Mouse (Mus musculus): ENCODE measurements around the gene Slc38a9. TPM values are rescaled to one million over a fixed set of nuclear protein-coding genes. Genes with fewer than 3 reads are reported as not detected.

Slc38a9 gene
- polyA plus RNA-seq (2015; fragmentation: Nextera tagmentation; extraction: Ambion mirVana): 14.9 and 26.4 TPM in 2 replicates

GRCm38 (mm10) chr13:112660574-112661381 lies at the start of gene Slc38a9:
Gene Slc38a9, plus strand, starts transcription at chr13:112660751.

GRCm38 (mm10) chr13:112652205-112652604 lies 8.3 kb upstream of the Slc38a9 start, which contains the start of gene Ddx4:
Gene Ddx4, minus strand, starts transcription at chr13:112652475.

Other genes with a start within 250 kb of the Slc38a9 start
- 45.5 and 55.2 TPM in 2 replicates for gene Il6st, start 196.7 kb upstream of the Slc38a9 start, polyA plus RNA-seq (2015; fragmentation: Nextera tagmentation; extraction: Ambion mirVana)
- gene Il31ra, start 66.4 kb upstream of the Slc38a9 start, polyA plus RNA-seq (2015; fragmentation: Nextera tagmentation; extraction: Ambion mirVana): 0.39 and 0.62 TPM in 2 replicates
- gene Ddx4, start 8.3 kb upstream of the Slc38a9 start, polyA plus RNA-seq (2015; fragmentation: Nextera tagmentation; extraction: Ambion mirVana): 0.63 and 0.85 TPM in 2 replicates
- 253 and 443 TPM in 2 replicates for gene Plpp1, start 140.0 kb downstream of the Slc38a9 start, polyA plus RNA-seq (2015; fragmentation: Nextera tagmentation; extraction: Ambion mirVana)